Comparison of ENCODE assay signal across 8 mouse cellular contexts in the genomic region with DNA sequence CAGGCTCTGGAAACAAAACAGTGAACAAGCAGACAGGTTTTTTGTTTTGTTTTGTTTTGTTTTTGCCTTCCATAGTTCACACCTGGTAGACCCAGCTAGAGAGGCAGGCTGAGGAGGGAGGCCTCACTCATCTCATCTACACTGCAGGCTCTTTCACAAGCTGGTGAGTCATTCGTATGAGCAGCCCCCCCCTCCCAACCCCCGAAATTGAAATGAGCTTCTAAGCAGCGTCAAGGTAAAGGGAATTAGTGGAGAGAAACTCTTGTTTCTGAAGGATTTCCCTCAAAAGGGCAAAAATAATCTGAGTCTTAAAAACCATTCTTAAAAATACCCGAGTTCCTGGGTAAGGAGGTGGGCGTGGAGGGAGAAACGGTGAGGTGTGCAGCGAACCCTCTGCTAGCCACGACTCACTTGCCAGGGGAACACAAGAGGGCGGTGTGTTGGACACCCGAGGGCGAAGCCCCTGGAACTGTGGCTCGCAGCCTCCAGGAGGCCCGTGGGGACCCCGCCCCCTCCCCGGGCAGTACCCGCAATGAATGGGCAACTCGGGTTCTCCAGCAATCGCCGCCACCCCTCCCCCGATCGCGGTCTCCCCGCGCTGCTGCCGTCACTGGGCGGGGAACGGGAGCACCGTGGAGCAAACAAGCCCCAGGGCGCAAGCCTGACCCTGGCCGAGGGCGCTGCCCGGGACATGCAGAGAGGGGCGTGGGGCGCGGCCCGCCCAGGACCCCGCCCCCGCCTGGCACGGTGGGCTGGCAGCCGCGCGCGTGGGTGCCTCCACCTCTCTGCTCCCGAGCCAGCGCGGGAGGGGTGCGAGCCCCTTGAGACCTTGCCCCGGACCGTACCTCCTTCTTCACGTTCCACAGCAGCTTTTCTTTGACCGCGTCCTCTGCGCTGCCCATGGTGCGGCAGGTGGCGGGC. TPM values are rescaled to one million over a fixed set of nuclear protein-coding genes. Genes with fewer than 3 reads are reported as not detected.
DNase-seq lines count a peak whose midpoint lies in the region; ATAC-seq and TF ChIP-seq lines count a peak whose summit lies in the region.

No protein-coding gene starts in this region.

- H3K27me3 ChIP-seq in embryonic facial prominence, embryonic 11.5 days (ENCODE audit: control insufficient read depth, insufficient read depth, low read length), result no peaks in the 10 kb centered on the region
- no peaks in the 10 kb centered on the region for H3K27me3 ChIP-seq in midbrain, postnatal 0 days (ENCODE audit: insufficient read depth, low read length)

- H3K27ac ChIP-seq in embryonic facial prominence, embryonic 11.5 days (replicated peaks; ENCODE audit: low read depth, low read length), result no peak overlapping the region
- H3K27ac ChIP-seq in midbrain, postnatal 0 days (ENCODE audit: low read depth, low read length), result peak overlapping the region; percentile 94

- peak overlapping the region; percentile 69 for H3K4me2 ChIP-seq in embryonic facial prominence, embryonic 11.5 days (ENCODE audit: low read depth, low read length)
- H3K4me2 ChIP-seq in midbrain, postnatal 0 days (ENCODE audit: low read depth, low read length, poor library complexity, severe bottlenecking), result peak overlapping the region; percentile 73

- peak overlapping the region; percentile 82 for H3K9ac ChIP-seq in embryonic facial prominence, embryonic 11.5 days (replicated peaks; ENCODE audit: low read length)
- peak overlapping the region; percentile 84 for H3K9ac ChIP-seq in midbrain, postnatal 0 days (replicated peaks; ENCODE audit: low read length, poor library complexity, severe bottlenecking)

- H3K9me3 ChIP-seq in embryonic facial prominence, embryonic 11.5 days (replicated peaks; ENCODE audit: control insufficient read depth, low read length), result no peaks in the 10 kb centered on the region
- H3K9me3 ChIP-seq in midbrain, postnatal 0 days (ENCODE audit: low read length), result no peaks in the 10 kb centered on the region

- DNase-seq in 3T3-L1 (ENCODE audit: low read depth, low spot score) (peak; percentile 68), liver (peak; percentile 71)
- peak; percentile 89 for DNase-seq in adrenal gland, postnatal 14 days
- peak; percentile 58 for DNase-seq in embryonic facial prominence, embryonic 11.5 days (ENCODE audit: low spot score)
- DNase-seq in heart, adult 8-10 months (ENCODE audit: low spot score), result peak; percentile 35
- peak; percentile 67 for DNase-seq in kidney, adult 9 months
- DNase-seq in midbrain, postnatal 0 days (ENCODE audit: low spot score), result peak; percentile 66
- peak; percentile 43 to 55 for DNase-seq in spleen, postnatal 36 days (ENCODE audit: low spot score in 2 of 2)

- peak; percentile 57 for TF ChIP-seq CTCF in midbrain, postnatal 0 days (IDR thresholded peaks at IDR 0.05)

- no peaks in the 10 kb centered on the region for H3K4me1 ChIP-seq in embryonic facial prominence, embryonic 11.5 days (ENCODE audit: control insufficient read depth, insufficient read depth, low read length)
- H3K4me1 ChIP-seq in midbrain, postnatal 0 days (ENCODE audit: insufficient read depth, low read length), result peaks cover 5% of the 10 kb centered on the region; the same call in 1 of the 2 replicates

- H3K36me3 ChIP-seq in embryonic facial prominence, embryonic 11.5 days (replicated peaks; ENCODE audit: control insufficient read depth, insufficient read depth, low read depth, low read length), result peaks cover 3% of the 10 kb centered on the region
- peaks cover 17% of the 10 kb centered on the region for H3K36me3 ChIP-seq in midbrain, postnatal 0 days (ENCODE audit: insufficient read depth, low read length)

- ATAC-seq in embryonic facial prominence, embryonic 11.5 days (replicated peaks; ENCODE audit: insufficient number of reproducible peaks, low FRiP score, low TSS enrichment, low read depth), result peak; percentile 70
- peak; percentile 64 for ATAC-seq in midbrain, postnatal 0 days (ENCODE audit: low FRiP score)

- peak overlapping the region; percentile 72 for H3K4me3 ChIP-seq in embryonic facial prominence, embryonic 11.5 days (ENCODE audit: low read depth, low read length)
- H3K4me3 ChIP-seq in midbrain, postnatal 0 days (ENCODE audit: low read depth, low read length), result peak overlapping the region; percentile 79

- WGBS in embryonic facial prominence, embryonic 11.5 days, result 1% methylated on average over 41 of the region's 55 CpGs
- WGBS in midbrain, postnatal 0 days, result under 1% methylated on average over 47 of the region's 55 CpGs

RNA-seq across cellular contexts. Expression of a gene that starts 0.6 kb away (rescaled TPM):
- total RNA-seq in adrenal gland, postnatal 14 days (2021), result 21.3 and 22.4 TPM in 2 replicates
- polyA plus RNA-seq in embryonic facial prominence, embryonic 11.5 days (2014; fragmentation: Nextera tagmentation; extraction: Ambion mirVana), result 2.5 and 3.4 TPM in 2 replicates
- total RNA-seq in heart, adult 8-10 months (2022), result 1 to 10 TPM; 5.3 to 6.4 (median 5.8) TPM
- total RNA-seq in midbrain, postnatal 0 days (2014; rRNA removed), result 49.1 and 62.8 TPM in 2 replicates
- 28.1 and 28.8 TPM in 2 replicates for polyA plus RNA-seq in midbrain, postnatal 0 days (2015; fragmentation: Nextera tagmentation; extraction: Ambion mirVana)

RNA-seq across cellular contexts. Expression of a gene that starts 1.6 kb away (rescaled TPM):
- 42.1 and 44.6 TPM in 2 replicates for total RNA-seq in adrenal gland, postnatal 14 days (2021)
- 55.7 and 62.6 TPM in 2 replicates for polyA plus RNA-seq in embryonic facial prominence, embryonic 11.5 days (2014; fragmentation: Nextera tagmentation; extraction: Ambion mirVana)
- 10 to 100 TPM; 17.5 to 19.3 (median 17.8) TPM for total RNA-seq in heart, adult 8-10 months (2022)
- total RNA-seq in midbrain, postnatal 0 days (2014; rRNA removed), result 23.6 and 28.6 TPM in 2 replicates
- polyA plus RNA-seq in midbrain, postnatal 0 days (2015; fragmentation: Nextera tagmentation; extraction: Ambion mirVana), result 21.2 and 22.9 TPM in 2 replicates

RNA-seq across cellular contexts. Expression of a gene that starts 29.4 kb away (rescaled TPM):
- 21.9 and 23.1 TPM in 2 replicates for total RNA-seq in adrenal gland, postnatal 14 days (2021)
- polyA plus RNA-seq in embryonic facial prominence, embryonic 11.5 days (2014; fragmentation: Nextera tagmentation; extraction: Ambion mirVana), result 16.8 and 17.9 TPM in 2 replicates
- total RNA-seq in heart, adult 8-10 months (2022), result 10 to 100 TPM; 16.7 to 22.8 (median 20.2) TPM
- 26.6 and 27.7 TPM in 2 replicates for total RNA-seq in midbrain, postnatal 0 days (2014; rRNA removed)
- 10.0 and 11.9 TPM in 2 replicates for polyA plus RNA-seq in midbrain, postnatal 0 days (2015; fragmentation: Nextera tagmentation; extraction: Ambion mirVana)

RNA-seq across cellular contexts. Expression of a gene that starts 29.5 kb away (rescaled TPM):
- 50.6 and 51.5 TPM in 2 replicates for total RNA-seq in adrenal gland, postnatal 14 days (2021)
- polyA plus RNA-seq in embryonic facial prominence, embryonic 11.5 days (2014; fragmentation: Nextera tagmentation; extraction: Ambion mirVana), result 24.7 and 29.2 TPM in 2 replicates
- 10 to 100 TPM; 26.5 to 31.3 (median 29.1) TPM for total RNA-seq in heart, adult 8-10 months (2022)
- 40.5 and 43.1 TPM in 2 replicates for total RNA-seq in midbrain, postnatal 0 days (2014; rRNA removed)
- 35.6 and 37.6 TPM in 2 replicates for polyA plus RNA-seq in midbrain, postnatal 0 days (2015; fragmentation: Nextera tagmentation; extraction: Ambion mirVana)

Comparison
In these comparisons a context has a peak if more than half of its experiments do, and no peak if none do; other contexts are left out.
1. DNase-seq: peak in every context shown above with its lines; median percentile 89 in adrenal gland, postnatal 14 days; 71 in liver; 68 in 3T3-L1; 67 in kidney, adult 9 months; 66 in midbrain, postnatal 0 days; 58 in embryonic facial prominence, embryonic 11.5 days; 49 in spleen, postnatal 36 days; 35 in heart, adult 8-10 months.